Mouse (Mus musculus) megakaryocyte progenitor cell, adult 5-6 weeks (primary cell): Measurements from ENCODE around the gene Sema4g. TPM values are rescaled to one million over a fixed set of nuclear protein-coding genes. Genes with fewer than 3 reads are reported as not detected.

Source experiments
- ATAC-seq: replicated peaks from 2 replicates; pipeline ENCODE4 v1.8.0; 2016; ENCODE audit warnings: mild to moderate bottlenecking, moderate TSS enrichment, inconsistent platforms; ENCODE audit not compliant: poor library complexity
- total RNA-seq, 2 experiments: library from RNA; stranded (forward) in 1 of 2; stranded (reverse) in 1 of 2; fragments of 157-497, 149-512 nt in 1 of 2; fragments of 200-1000 nt in 1 of 2; gene quantifications; 2 replicates each; pipeline versions ENCODE4 v1.2.3 to v1.2.4; 2015 to 2017

The Sema4g gene
- total RNA-seq, 2 experiments from 2014 or later: 0.30 TPM; not detected in 1

GRCm38 (mm10) chr19:45002301-45002700, 13.4 kb downstream of the Sema4g start:
- ATAC-seq: no peak

DNA sequence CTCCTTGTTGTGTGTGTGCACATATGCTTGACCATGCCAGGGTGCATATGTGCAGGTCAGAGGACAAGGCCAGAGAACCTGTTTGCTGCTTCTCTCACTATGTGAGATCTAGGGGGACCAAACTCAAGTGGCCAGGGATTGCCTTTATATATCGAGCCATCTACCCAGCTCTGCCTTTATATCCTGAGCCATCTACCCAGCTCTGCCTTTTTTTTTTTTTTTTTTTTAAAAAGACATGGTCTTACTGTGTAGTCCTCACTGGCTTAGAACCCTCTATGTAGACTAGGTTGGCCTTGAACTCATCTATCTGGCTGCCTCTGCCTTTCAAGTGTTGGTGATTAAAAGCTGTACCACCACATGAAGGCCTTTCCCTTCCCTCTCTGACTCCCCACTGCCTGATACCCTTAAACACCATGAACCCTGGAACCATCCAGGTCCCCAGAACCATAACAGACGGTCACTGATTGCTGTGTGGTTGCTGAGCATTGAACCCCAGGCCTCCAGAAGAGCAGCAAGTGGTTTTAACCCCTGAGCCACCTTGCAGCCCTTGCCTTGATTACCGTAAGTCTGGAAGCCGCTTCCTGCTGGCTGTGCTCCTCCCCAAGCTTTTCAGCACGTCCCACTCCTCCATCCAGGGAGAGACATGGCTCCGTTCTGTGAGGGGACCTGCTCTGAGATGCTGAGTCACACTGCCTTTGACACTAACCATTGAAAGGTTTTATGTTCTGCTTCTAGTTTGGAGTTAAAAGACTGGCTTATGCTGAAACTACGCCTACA, 15.0 kb downstream of the Sema4g start:
- no peak for ATAC-seq

DNA sequence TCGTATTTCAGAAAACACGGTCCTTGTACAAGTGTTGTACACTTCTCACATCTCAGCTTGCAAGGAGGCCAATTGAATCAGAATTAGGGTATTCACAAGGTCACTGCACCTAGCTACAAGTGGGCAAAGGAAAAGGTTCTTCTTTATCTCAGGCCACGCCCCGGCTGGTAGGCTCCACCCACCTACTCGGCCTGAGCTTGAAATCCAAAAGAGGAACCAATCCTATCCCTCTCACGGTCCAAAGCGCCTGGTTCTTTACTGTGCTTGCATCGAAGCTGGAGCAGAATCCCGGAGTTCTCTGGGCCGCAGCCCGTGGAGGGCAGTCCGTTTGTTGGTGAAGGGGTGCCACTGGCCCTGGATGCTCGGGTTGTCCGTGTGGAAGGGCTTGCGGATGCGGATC, 16.5 kb downstream of the Sema4g start, which contains the start of gene Twnk:
Twnk (plus strand) TSS at position 220 of the 400 bp plus-strand sequence.
- ATAC-seq: peak; percentile 69

GRCm38 (mm10) chr19:45005957-45006712, 17.2 kb downstream of the Sema4g start, which contains the start of gene Mrpl43:
Gene Mrpl43 (minus strand): TSS chr19:45006442.
- ATAC-seq: peak; percentile 91

DNA sequence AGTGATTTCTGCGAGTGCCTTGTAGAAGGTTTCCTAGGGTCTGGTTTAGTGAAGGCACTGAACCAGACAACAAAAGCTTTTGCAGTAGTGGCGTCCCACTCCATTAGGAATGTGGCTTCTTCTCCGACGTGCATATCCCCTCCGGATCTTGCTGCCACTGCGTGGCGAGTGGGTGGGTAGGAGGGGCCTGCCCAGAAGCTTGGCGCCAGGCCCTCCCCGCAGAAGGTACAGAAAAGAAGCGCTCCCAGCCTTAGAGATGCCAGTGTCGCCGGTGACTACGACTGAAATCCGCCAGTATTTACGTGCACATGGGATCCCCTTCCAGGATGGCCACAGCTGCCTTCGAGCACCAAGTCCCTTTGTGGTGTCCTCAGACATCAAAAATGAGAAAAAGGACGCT, 18.1 kb downstream of the Sema4g start:
- no peak for ATAC-seq

- ATAC-seq: no peak
These were observed 18.7 kb downstream of the Sema4g start for GRCm38 (mm10) chr19:45007425-45008191.

GRCm38 (mm10) chr19:45010646-45011045, 21.7 kb downstream of the Sema4g start:
- no peak for ATAC-seq

- ATAC-seq: no peak
These were observed 23.3 kb downstream of the Sema4g start for GRCm38 (mm10) chr19:45012219-45012618.

- ATAC-seq: no peak
These were observed 23.7 kb downstream of the Sema4g start for GRCm38 (mm10) chr19:45012636-45013035.

- ATAC-seq: no peak
These were observed 24.8 kb downstream of the Sema4g start for GRCm38 (mm10) chr19:45013581-45014225.

DNA sequence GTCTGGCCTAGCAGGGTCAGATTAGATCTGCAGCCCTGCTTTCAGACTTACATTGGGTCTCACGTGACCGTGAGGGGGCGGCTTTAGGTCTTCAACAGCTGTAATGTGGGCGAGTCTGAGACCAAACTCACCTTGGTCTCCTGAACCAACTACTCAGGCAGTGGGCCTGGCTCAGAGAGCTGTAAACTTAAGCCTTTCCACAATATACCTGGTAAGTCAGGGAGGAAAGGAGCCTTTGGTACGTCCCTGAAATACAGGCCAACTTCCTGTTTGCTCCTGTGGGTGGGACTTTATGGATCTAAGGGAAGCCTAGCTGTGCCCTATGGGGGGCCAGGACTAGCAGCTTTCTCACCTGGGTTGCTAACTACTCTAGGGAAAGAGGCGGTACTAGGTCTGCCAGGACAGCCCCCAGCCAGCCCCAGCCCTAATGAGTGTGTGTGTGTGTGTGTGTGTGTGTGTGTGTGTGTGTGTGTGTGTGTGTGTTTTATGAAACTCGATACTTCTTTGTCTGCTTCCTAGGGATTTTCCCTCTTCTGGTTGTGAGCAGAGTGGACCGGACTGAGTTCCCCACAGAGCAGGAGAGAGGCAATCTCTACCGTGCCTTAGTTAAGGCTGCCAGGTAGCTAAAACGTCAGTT, 25.6 kb downstream of the Sema4g start, which contains the start of gene Lzts2:
Lzts2 (plus strand) TSS at position 80 of the 637 bp plus-strand sequence.
- no peak for ATAC-seq

DNA sequence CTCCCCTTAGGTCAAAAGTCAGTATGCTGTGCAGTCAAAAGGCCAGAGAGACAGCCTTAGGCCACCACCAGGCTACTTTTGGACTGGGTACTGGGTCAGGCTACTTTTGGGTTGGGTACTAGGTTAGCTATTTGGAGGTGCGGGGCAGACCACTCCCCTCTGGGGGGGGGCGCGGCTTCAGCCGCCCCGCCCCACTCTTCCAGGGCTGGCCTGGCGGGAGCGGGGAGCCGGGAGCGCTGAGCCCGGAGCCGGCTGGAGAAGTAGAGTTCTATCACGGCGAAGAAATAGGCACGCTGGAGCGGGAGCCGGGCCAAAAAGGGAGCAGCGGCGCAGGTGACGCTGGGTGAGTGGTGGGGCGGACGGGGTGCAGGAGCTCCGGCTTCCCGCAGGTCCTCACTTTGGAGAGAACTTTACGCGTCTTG, 26.1 kb downstream of the Sema4g start:
- no peak for ATAC-seq

- ATAC-seq: peak; percentile 30
These were observed 26.8 kb downstream of the Sema4g start for GRCm38 (mm10) chr19:45015518-45016281.

DNA sequence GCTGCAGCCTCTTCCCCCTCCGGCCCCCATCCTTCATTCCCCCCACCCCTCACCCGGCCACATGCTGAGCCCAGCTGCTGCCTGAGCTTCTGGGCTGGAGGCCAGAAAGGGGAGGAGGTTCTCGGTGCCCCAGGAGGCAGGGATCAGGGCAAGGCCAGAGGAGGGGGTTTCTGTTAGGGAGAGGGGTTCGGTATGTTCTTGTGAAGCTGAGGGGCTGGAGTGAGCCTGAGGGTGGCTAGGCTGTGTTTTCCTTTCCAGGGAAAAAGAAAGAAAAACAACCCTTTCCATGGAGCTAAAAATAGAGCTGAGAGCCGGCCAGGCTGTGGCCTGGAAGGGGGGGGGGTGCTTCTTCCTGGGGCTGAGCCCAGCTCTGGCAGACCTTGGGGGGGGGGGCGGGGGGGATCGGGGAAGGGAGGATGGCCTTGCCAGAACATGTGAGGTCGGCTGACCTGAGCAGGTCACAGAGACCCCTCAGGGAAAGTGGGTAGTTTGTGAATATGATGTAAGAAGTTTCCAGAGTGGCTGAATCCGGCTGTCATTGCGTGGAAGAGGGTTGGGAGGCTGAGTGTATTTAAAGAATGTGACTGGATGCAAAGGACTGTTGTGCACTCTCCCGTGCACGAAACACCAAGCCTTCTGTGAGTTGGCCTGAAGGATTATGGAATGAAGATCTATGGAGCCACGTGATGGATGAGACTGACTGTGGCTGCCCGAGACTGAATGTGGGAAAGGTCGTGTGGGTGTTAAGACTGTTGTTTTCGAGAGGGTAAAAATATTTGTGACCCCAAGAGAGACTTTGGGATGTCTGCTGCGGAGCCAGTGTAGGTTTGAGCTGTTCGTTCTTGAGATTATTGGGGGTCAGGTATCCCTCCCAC, 27.7 kb downstream of the Sema4g start:
- ATAC-seq: peak; percentile 10

- ATAC-seq: peak; percentile 27
These were observed 28.4 kb downstream of the Sema4g start for GRCm38 (mm10) chr19:45017216-45017771.

DNA sequence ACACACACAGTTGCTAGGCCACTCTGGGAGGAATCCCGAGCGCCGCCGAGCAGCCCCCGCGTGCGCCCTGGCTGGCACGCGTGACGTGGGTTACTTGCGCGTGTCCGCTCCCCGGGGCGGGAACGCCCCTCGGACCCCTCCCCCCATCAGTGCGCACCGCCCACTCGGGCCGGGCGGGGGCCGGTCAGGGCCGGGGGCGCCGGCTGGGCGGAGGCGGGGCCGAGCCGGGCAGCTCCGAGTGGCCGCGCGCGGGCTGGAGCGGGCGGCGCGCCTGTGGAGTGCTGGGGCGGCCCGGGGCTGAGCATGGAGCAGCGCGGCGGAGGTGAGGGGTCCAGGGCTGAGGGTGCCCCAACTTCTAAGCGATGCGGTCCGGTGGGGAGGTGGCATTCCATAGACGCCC, 29.0 kb downstream of the Sema4g start:
- ATAC-seq: no peak

GRCm38 (mm10) chr19:45018351-45018831, 29.5 kb downstream of the Sema4g start:
- ATAC-seq: no peak

GRCm38 (mm10) chr19:45020348-45020747, 31.4 kb downstream of the Sema4g start:
- no peak for ATAC-seq
